Mouse (Mus musculus) C2C12 (cell line): ENCODE results near the gene Rbm47. TPM values are rescaled to one million over a fixed set of nuclear protein-coding genes. Genes with fewer than 3 reads are reported as not detected.

ENCODE experiments used
- H3K27me3 ChIP-seq: one replicate; pipeline ENCODE4 v1.6.1; 2011; ENCODE audit not compliant: control insufficient read depth, insufficient read depth, insufficient read length
- H3K36me3 ChIP-seq: one replicate; pipeline ENCODE4 v1.6.1; 2011; ENCODE audit not compliant: control insufficient read depth, insufficient read depth
- H3K4me3 ChIP-seq: one replicate; pipeline ENCODE4 v1.5.1; 2011; ENCODE audit warnings: mild to moderate bottlenecking, control low read depth; ENCODE audit not compliant: poor library complexity, insufficient read depth, severe bottlenecking
- H3K79me2 ChIP-seq: one replicate; pipeline ENCODE4 v1.6.1; 2011; ENCODE audit not compliant: control insufficient read depth, insufficient read depth
- H3K79me3 ChIP-seq: one replicate; pipeline ENCODE4 v1.6.1; 2011; ENCODE audit warnings: low read depth, control low read depth
- H3ac ChIP-seq: one replicate; pipeline ENCODE3; 2011; ENCODE audit warnings: low read depth; ENCODE audit not compliant: control insufficient read depth, insufficient read length
- CEBPB ChIP-seq: IDR thresholded peaks from one replicate; pipeline ENCODE4 v1.6.1; 2011; ENCODE audit warnings: low read depth, mild to moderate bottlenecking, control low read depth, moderate library complexity
- CTCF ChIP-seq: IDR thresholded peaks from one replicate; pipeline ENCODE4 v1.5.1; 2011; ENCODE audit not compliant: control insufficient read depth, insufficient read depth, insufficient read length
- FOSL1 ChIP-seq: IDR thresholded peaks from one replicate; pipeline ENCODE4 v1.8.0; 2011; ENCODE audit warnings: mild to moderate bottlenecking, low read length; ENCODE audit not compliant: poor library complexity, insufficient read depth, severe bottlenecking
- MAX ChIP-seq: IDR thresholded peaks from one replicate; pipeline ENCODE4 v1.6.1; 2011; ENCODE audit warnings: mild to moderate bottlenecking, control low read depth
- MYOD1 ChIP-seq: IDR thresholded peaks from one replicate; pipeline ENCODE4 v1.6.1; 2011; ENCODE audit warnings: low read depth; ENCODE audit not compliant: control insufficient read depth, insufficient read length
- MYOG ChIP-seq: IDR thresholded peaks from one replicate; pipeline ENCODE4 v1.6.1; 2011; ENCODE audit not compliant: control insufficient read depth, insufficient read length; ENCODE audit errors: extremely low read depth
- USF1 ChIP-seq: IDR thresholded peaks from one replicate; pipeline ENCODE4 v1.6.1; 2011; ENCODE audit warnings: low read depth, mild to moderate bottlenecking, control low read depth, moderate library complexity
- polyA plus RNA-seq: library from polyadenylated mRNA; unstranded; fragments of >200 nt; fragmentation: generic; extraction: Trizol; gene quantifications from one replicate; pipeline ENCODE4 v1.2.1, GENCODE M21; 2012; ENCODE audit warnings: missing spikeins

The Rbm47 gene
- polyA plus RNA-seq, 1 experiment: 0.16 TPM

DNA sequence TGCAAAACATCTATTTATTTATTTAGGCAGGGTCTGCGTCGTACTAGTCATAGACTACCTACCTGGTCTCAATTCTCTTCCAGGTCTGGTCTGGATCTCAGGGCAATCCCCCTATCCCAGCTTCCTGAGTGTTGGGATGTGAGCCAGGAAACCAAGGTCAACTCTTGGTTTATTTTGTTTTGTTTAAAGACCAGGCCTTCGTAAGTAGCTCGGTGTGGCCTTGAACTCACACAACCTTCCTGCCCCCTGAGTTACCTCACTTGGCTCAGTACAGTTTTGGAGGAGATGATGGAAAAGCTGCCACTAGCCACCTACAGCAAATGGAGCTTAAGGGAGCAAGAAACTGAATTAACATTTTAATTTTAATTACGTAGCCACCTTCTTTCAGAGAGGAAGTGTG, 144.7 kb downstream of the Rbm47 start:
- H3K36me3 ChIP-seq: no peaks in the 10 kb centered on the region
- H3ac ChIP-seq: no peak overlapping the region
- H3K27me3 ChIP-seq: no peaks in the 10 kb centered on the region
- no peaks in the 10 kb centered on the region for H3K79me3 ChIP-seq
- no peak for TF ChIP-seq MAX
- TF ChIP-seq CEBPB: no peak
- TF ChIP-seq MYOD1: no peak
- TF ChIP-seq FOSL1: no peak
- no peak for TF ChIP-seq MYOG
- no peak for TF ChIP-seq CTCF
- TF ChIP-seq USF1: no peak
- H3K4me3 ChIP-seq: no peak overlapping the region
- H3K79me2 ChIP-seq: no peaks in the 10 kb centered on the region

DNA sequence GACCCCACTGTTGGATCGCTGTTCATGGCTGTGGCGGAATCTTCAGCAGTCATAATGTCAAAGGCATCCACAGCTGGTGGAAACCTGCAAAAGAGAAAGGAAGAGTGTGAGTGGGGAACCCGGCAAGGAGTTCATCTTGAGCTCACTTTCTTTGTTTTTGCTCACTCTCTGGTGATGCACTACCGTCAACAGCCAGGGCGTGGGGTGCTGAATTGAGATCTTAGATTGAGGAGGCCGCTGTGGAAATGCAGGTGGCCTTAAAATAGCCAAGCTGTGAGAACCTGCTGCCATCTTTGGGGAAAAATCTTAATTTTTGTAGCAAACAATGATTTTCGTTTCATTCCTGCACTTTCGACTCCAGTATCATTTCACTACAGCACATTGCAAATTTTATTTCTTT, 145.7 kb downstream of the Rbm47 start:
- H3K4me3 ChIP-seq: no peak overlapping the region
- no peaks in the 10 kb centered on the region for H3K36me3 ChIP-seq
- no peaks in the 10 kb centered on the region for H3K79me2 ChIP-seq

DNA sequence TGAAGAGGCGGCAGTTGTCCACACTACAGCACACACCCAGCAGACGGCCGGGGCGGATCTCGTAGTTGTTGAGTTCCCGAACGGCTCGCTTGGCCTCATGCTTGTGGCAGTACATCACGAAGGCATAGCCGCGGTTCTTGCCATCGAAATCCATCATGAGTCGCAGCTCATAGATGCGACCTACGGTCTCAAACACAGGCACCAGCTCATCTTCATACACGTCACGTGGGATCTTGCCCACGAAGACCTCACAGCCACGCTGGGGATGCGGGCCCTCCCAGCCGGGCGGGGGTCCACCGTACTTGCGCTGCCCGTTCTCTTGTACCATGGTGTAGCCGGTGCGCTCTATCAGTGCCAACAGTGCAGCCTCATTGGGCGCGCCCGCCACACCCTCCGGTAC, 146.1 kb downstream of the Rbm47 start:
- H3K79me2 ChIP-seq: no peaks in the 10 kb centered on the region
- H3K79me3 ChIP-seq: no peaks in the 10 kb centered on the region
- H3K4me3 ChIP-seq: no peak overlapping the region
- no peak overlapping the region for H3ac ChIP-seq
- TF ChIP-seq MAX (no peak), MYOG (no peak), CTCF (no peak), USF1 (no peak), CEBPB (no peak), MYOD1 (no peak), FOSL1 (no peak)
- H3K27me3 ChIP-seq: no peaks in the 10 kb centered on the region
- no peaks in the 10 kb centered on the region for H3K36me3 ChIP-seq

More for the DNA sequence above, 145.7 kb downstream of the Rbm47 start:
- Histone ChIP-seq H3K79me3 (no peaks in the 10 kb centered on the region), H3ac (no peak overlapping the region), H3K27me3 (no peaks in the 10 kb centered on the region)
- TF ChIP-seq USF1 (no peak), MAX (no peak), MYOG (no peak), CTCF (no peak)

DNA sequence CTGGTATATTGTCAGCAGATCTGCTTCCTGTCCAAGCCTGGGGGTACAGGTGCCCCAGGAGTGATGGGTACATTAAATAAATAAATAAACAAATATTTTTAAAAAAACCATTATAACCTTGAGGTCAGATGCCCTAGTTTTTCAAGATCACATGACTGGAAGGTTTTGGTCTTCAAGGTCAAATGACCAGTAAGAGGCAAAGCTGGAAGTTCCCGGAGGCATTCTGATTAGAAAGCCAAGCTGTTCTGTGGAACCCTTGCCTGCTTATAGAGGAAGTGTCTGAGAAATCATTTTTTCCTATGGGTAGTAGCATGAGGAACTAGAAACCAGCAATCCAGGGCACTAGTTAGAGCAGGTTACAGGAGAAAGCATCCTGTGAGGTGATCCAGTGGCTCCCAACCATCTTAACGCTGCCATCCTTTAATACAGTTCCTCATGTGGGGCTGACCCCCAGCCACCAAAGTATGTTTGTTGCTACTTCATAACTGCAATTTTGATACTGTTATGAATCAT, 157.4 kb downstream of the Rbm47 start:
- no peaks in the 10 kb centered on the region for H3K79me3 ChIP-seq
- H3K27me3 ChIP-seq: no peaks in the 10 kb centered on the region
- no peak overlapping the region for H3ac ChIP-seq
- no peaks in the 10 kb centered on the region for H3K79me2 ChIP-seq
- TF ChIP-seq MAX (no peak), USF1 (no peak), FOSL1 (no peak), CEBPB (no peak), MYOD1 (no peak), CTCF (no peak), MYOG (no peak)
- no peak overlapping the region for H3K4me3 ChIP-seq
- no peaks in the 10 kb centered on the region for H3K36me3 ChIP-seq

DNA sequence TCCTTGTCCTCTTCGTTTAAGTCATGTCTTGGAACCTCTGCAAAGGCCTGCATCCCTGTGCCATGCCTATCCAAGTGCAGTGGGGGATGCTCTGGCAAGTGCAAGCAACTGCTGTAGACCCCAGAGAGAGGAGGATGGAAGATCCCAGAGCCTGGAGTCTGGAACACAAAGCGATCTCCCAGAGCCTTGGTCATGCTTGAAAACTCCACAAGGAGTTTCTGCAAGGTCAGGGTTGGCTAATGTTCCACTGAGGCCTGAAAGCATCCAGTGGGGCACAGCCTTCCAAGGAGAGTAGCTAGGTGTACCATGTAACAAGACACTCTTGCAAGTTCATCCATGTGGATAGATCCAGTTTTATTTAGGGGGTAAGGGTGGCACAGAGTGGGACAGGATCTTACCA, 158.5 kb downstream of the Rbm47 start:
- Histone ChIP-seq H3K27me3 (no peaks in the 10 kb centered on the region), H3K36me3 (no peaks in the 10 kb centered on the region), H3K79me3 (no peaks in the 10 kb centered on the region), H3K79me2 (no peaks in the 10 kb centered on the region), H3K4me3 (no peak overlapping the region), H3ac (no peak overlapping the region)
- TF ChIP-seq CEBPB: no peak
- TF ChIP-seq CTCF: no peak
- TF ChIP-seq MYOD1: no peak
- TF ChIP-seq MAX: no peak
- TF ChIP-seq FOSL1: no peak
- no peak for TF ChIP-seq USF1
- no peak for TF ChIP-seq MYOG

DNA sequence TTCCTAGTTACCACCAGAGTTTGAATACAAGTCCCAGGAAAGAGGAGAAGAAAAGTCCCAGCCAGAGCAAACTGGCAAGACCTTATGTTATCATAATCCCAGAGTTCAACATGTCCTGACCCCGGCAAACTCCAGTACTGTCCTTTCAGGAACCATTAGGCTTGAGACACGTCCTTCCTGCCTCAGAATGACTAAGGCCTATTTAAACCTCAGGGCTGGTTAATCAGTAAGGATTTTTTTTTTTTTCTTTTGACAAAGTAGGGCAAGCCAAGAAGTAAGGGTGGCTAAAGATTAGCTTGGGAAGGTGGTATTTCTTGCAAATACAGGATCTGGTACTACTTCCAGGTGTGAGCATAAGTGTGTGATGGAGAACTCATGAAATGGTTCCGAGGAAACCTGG, 158.9 kb downstream of the Rbm47 start:
- no peaks in the 10 kb centered on the region for H3K79me3 ChIP-seq
- no peaks in the 10 kb centered on the region for H3K27me3 ChIP-seq
- TF ChIP-seq MYOD1 (no peak), CEBPB (no peak), FOSL1 (no peak), CTCF (no peak), MYOG (no peak), MAX (no peak), USF1 (no peak)
- H3K79me2 ChIP-seq: no peaks in the 10 kb centered on the region
- H3K36me3 ChIP-seq: no peaks in the 10 kb centered on the region
- no peak overlapping the region for H3K4me3 ChIP-seq
- no peak overlapping the region for H3ac ChIP-seq
